In the genomic region with DNA sequence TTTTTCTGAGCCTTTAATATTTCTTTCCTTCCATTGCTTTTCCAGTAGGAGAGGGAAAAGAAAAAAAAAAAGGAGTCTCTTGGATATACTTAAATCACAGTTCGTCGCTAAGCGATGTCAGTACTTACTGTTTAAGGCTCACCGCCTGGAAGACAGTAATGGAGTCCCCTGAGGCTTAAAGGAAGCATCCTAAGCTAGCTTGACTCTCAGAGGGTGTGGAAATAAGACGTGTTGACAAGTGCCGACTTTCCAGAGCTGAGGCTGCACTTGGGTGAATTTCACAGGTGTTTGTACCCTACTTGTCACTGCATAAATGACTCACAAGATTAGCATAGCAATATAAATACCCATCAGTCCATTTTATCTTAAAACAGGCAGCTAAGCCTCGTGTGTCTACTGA, we compare ENCODE assay signal across 21 mouse cellular contexts. TPM values are rescaled to one million over a fixed set of nuclear protein-coding genes. Genes with fewer than 3 reads are reported as not detected.
"Had no signal": no experiment of that assay in that cellular context is flagged by ENCODE, and none has a peak within 500 bp of the region (broad histone marks: within the 10 kb centered on the region; RNA-seq: fewer than 3 reads in every experiment).

No protein-coding gene starts in this region.

- DNase-seq: kidney, adult 11 months; kidney, adult 9 months; kidney, postnatal 4 days; liver; liver, embryonic 13.5 days; liver, postnatal 0 days; lung, postnatal 14 days; right cerebral cortex, postnatal 25 days; thymus, adult 18-20 months; thymus, postnatal 14 days had no signal

- H3K9ac ChIP-seq: limb, embryonic 12.5 days; liver, embryonic 13.5 days; liver, postnatal 0 days; lung, embryonic 15.5 days; neural tube, embryonic 15.5 days had no signal

- H3K27me3 ChIP-seq: limb, embryonic 12.5 days; liver, embryonic 13.5 days; lung, embryonic 15.5 days; megakaryocyte, embryonic 14.5 days; neural tube, embryonic 15.5 days had no signal

- H3K27ac ChIP-seq: kidney, postnatal 0 days; layer of hippocampus, adult 2 months; limb, embryonic 12.5 days; liver, embryonic 13.5 days; lung, embryonic 15.5 days; macrophage; neural tube, embryonic 15.5 days had no signal

- ATAC-seq: liver, postnatal 0 days had no signal

- H3K4me3 ChIP-seq: layer of hippocampus, adult 2 months; limb, embryonic 12.5 days; liver, embryonic 13.5 days; lung, embryonic 15.5 days; megakaryocyte, embryonic 14.5 days; myocyte; neural tube, embryonic 15.5 days had no signal

- H3K4me1 ChIP-seq: limb, embryonic 12.5 days; liver, embryonic 13.5 days; lung, embryonic 15.5 days; megakaryocyte, embryonic 14.5 days; neural tube, embryonic 15.5 days had no signal

- H3K36me3 ChIP-seq: limb, embryonic 12.5 days; liver, embryonic 13.5 days; lung, embryonic 15.5 days; neural tube, embryonic 15.5 days had no signal

- H3K4me2 ChIP-seq: limb, embryonic 12.5 days; liver, embryonic 13.5 days; lung, embryonic 15.5 days; neural tube, embryonic 15.5 days had no signal

- H3K9me3 ChIP-seq: limb, embryonic 12.5 days; liver, embryonic 13.5 days; lung, embryonic 15.5 days; neural tube, embryonic 15.5 days had no signal

RNA-seq across cellular contexts. Expression of a gene that starts 25.1 kb away (rescaled TPM):
- polyA plus RNA-seq: kidney, postnatal 0 days; limb, embryonic 12.5 days; liver, embryonic 13.5 days; liver, postnatal 0 days; lung, embryonic 15.5 days; macrophage; myocyte; neural tube, embryonic 11.5 days; neural tube, embryonic 15.5 days; small intestine, adult 2 months; stomach, embryonic 16.5 days had no signal
